Mouse (Mus musculus) embryonic facial prominence, embryonic 14.5 days (tissue): ENCODE data around the gene Tiparp. TPM values are rescaled to one million over a fixed set of nuclear protein-coding genes. Genes with fewer than 3 reads are reported as not detected.
A peak's percentile ranks its signal among the peaks of the same experiment; 100 is the strongest.

Experiments
- ATAC-seq: fragments of 200-750 bp; cut with Nextera tagmentation; 2 replicates; pipeline ENCODE4 v1.8.0; 2017; ENCODE audit warnings: low read depth, moderate number of reproducible peaks, moderate TSS enrichment
- DNase-seq: peaks from one replicate; pipeline ENCODE4 v3.0.0-alpha.2; 2015; ENCODE audit warnings: low spot score
- H3K27ac ChIP-seq: fragments of 300-500 bp; sonication (generic); replicated peaks from 2 replicates; pipeline ENCODE4 v1.5.1; 2014; ENCODE audit warnings: low read depth, mild to moderate bottlenecking, low read length, moderate library complexity
- H3K27me3 ChIP-seq: fragments of 300-500 bp; sonication (generic); replicated peaks from 2 replicates; pipeline ENCODE4 v1.6.1; 2014; ENCODE audit warnings: low read length; ENCODE audit not compliant: control insufficient read depth, insufficient read depth
- H3K36me3 ChIP-seq: fragments of 300-500 bp; sonication (generic); 2 replicates; pipeline ENCODE4 v1.6.1; 2014; ENCODE audit warnings: low read length, mixed read lengths; ENCODE audit not compliant: control insufficient read depth, insufficient read depth
- H3K4me1 ChIP-seq: fragments of 300-500 bp; sonication (generic); 2 replicates; pipeline ENCODE4 v1.6.1; 2014; ENCODE audit warnings: antibody characterized with exemption, low read length; ENCODE audit not compliant: control insufficient read depth, insufficient read depth
- H3K4me2 ChIP-seq: fragments of 300-500 bp; sonication (generic); 2 replicates; pipeline ENCODE4 v1.6.1; 2014; ENCODE audit warnings: low read depth, mild to moderate bottlenecking, low read length, moderate library complexity, mixed read lengths
- H3K4me3 ChIP-seq: fragments of 300-500 bp; sonication (generic); 2 replicates; pipeline ENCODE4 v1.5.1; 2014; ENCODE audit warnings: low read depth, mild to moderate bottlenecking, low read length
- H3K9ac ChIP-seq: fragments of 300-500 bp; sonication (generic); 2 replicates; pipeline ENCODE4 v1.6.1; 2014; ENCODE audit warnings: low read depth, mild to moderate bottlenecking, low read length, moderate library complexity, mixed read lengths
- H3K9me3 ChIP-seq: fragments of 300-500 bp; sonication (generic); 2 replicates; pipeline ENCODE4 v1.6.1; 2016; ENCODE audit warnings: low read length; ENCODE audit not compliant: control insufficient read depth
- WGBS: fragments of 180-500 bp; shearing (Covaris S2); extraction: QIAGEN DNeasy Blood & Tissue Kit; methylation state at CpG from one replicate; pipeline ENCODE4 v1.1.7; 2014; 5-methylcytosine and 5-hydroxymethylcytosine counted together
- polyA plus RNA-seq: library from polyadenylated mRNA; unstranded; fragments of >200 nt; fragmentation: Nextera tagmentation; extraction: Ambion mirVana; gene quantifications from 2 replicates; pipeline ENCODE4 v1.2.1, GENCODE M21; 2014

The Tiparp gene
- polyA plus RNA-seq = 33.2 and 33.9 TPM in 2 replicates

DNA sequence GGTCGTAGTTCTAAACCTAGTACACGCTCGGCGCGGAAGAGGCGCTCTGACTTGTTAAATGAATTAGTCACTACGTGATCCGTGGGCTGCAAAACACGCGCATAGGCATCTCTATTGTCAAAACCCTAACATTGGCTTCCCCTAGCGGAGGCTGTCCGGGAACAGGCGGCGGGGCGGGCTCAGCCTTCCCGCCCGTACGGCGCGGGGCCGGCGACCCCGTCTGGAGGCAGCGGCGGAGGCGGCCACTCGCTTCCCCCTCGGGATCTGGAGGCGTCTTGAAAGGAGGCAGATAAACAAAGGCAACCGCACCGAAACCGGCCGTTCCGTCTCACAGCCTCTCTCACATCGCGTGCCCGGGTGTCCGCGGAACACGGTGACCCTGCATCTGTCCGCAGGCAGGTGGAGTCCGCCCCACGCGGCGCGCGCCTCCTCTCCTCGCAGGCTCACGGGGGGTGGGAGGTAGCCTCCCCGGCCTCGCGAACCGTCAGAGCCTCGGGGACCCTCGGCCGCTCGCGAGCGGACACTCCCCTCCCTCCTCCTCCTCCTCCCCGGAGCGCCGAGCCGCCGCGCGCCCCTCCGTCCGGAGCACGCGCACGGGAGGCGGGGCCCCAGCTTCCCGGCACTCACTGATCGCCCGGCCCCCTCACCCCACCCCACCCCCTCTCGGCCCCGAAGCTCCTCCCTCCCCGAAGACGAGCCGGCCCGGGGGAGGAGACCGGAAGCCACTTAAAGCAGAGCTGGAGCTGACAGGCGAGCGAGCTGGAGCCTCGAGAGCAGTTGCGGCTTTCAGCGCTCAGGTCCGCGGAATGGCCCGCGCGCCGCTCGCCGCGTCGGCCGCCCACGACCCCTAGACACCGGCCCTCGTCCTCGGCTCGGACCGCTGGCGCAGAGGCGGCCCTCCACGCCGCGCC is at the start of gene Tiparp:
Gene Tiparp (plus strand): TSS at position 720 of the 911 bp plus-strand sequence.
- ATAC-seq (peak; percentile 93), DNase-seq (peak; percentile 98)
- no peaks in the 10 kb centered on the region for H3K9me3 ChIP-seq
- peaks cover 12% of the 10 kb centered on the region; the same call in 1 of the 2 replicates for H3K36me3 ChIP-seq
- peak within 1 kb of the TSS; percentile 98 for H3K27ac ChIP-seq
- H3K4me2 ChIP-seq = peak within 1 kb of the TSS; percentile 75
- H3K9ac ChIP-seq = peak within 1 kb of the TSS; percentile 94
- peak within 1 kb of the TSS; percentile 92 for H3K4me3 ChIP-seq
- H3K27me3 ChIP-seq = no peaks in the 10 kb centered on the region
- under 1% methylated on average over 55 of the region's 109 CpGs for WGBS
- no peaks in the 10 kb centered on the region; the same call in 1 of the 2 replicates for H3K4me1 ChIP-seq

- Histone ChIP-seq H3K4me1 (peaks cover 13% of the 10 kb centered on the region), H3K27ac (no peak overlapping the region)
- ATAC-seq = no peak
Measured at GRCm38 (mm10) chr3:65480676-65481075, 47.5 kb upstream of the Tiparp start.

GRCm38 (mm10) chr3:65482266-65482665 is 45.9 kb upstream of the Tiparp start:
- no peak overlapping the region for H3K4me3 ChIP-seq
- no peak overlapping the region for H3K9ac ChIP-seq
- H3K27me3 ChIP-seq = no peaks in the 10 kb centered on the region
- peaks cover 13% of the 10 kb centered on the region for H3K4me1 ChIP-seq
- H3K36me3 ChIP-seq = no peaks in the 10 kb centered on the region
- ATAC-seq (peak; percentile 60; the same call in 1 of the 2 replicates), DNase-seq (peak; percentile 63)
- H3K27ac ChIP-seq = peak overlapping the region; percentile 46
- H3K4me2 ChIP-seq = no peak overlapping the region
- 13% methylated on average over 1 of the region's 1 CpGs for WGBS
- 0 out of 2 replicates have a peak, but pooled peaks cover 5% of the 10 kb centered on the region for H3K9me3 ChIP-seq

More at GRCm38 (mm10) chr3:65480676-65481075, 47.5 kb upstream of the Tiparp start:
- Histone ChIP-seq H3K4me3 (no peak overlapping the region), H3K9ac (no peak overlapping the region), H3K9me3 (0 out of 2 replicates have a peak, but pooled peaks cover 5% of the 10 kb centered on the region), H3K36me3 (no peaks in the 10 kb centered on the region), H3K4me2 (no peak overlapping the region), H3K27me3 (no peaks in the 10 kb centered on the region)
- WGBS = 55% methylated on average over 6 of the region's 6 CpGs
- DNase-seq = peak; percentile 50

- peak; percentile 50; the same call in 1 of the 2 replicates for ATAC-seq
Measured at GRCm38 (mm10) chr3:65482698-65483407, 45.4 kb upstream of the Tiparp start.

GRCm38 (mm10) chr3:65484161-65484733 is 44.0 kb upstream of the Tiparp start:
- peaks cover 13% of the 10 kb centered on the region for H3K4me1 ChIP-seq
- no peak for DNase-seq
- ATAC-seq = no peak
- no peak overlapping the region for H3K27ac ChIP-seq
- no peak overlapping the region for H3K4me3 ChIP-seq
- H3K9me3 ChIP-seq = 0 out of 2 replicates have a peak, but pooled peaks cover 5% of the 10 kb centered on the region
- H3K4me2 ChIP-seq = no peak overlapping the region
- no peak overlapping the region for H3K9ac ChIP-seq
- WGBS = 62% methylated on average over 7 of the region's 7 CpGs
- no peaks in the 10 kb centered on the region for H3K27me3 ChIP-seq
- no peaks in the 10 kb centered on the region for H3K36me3 ChIP-seq

More at GRCm38 (mm10) chr3:65482698-65483407, 45.4 kb upstream of the Tiparp start:
- Histone ChIP-seq H3K4me3 (no peak overlapping the region), H3K4me2 (peak overlapping the region; percentile 3; the same call in 1 of the 2 replicates), H3K27ac (peak overlapping the region; percentile 46; the same call in 1 of the 2 replicates), H3K36me3 (no peaks in the 10 kb centered on the region), H3K9ac (no peak overlapping the region), H3K4me1 (peaks cover 13% of the 10 kb centered on the region), H3K27me3 (no peaks in the 10 kb centered on the region), H3K9me3 (0 out of 2 replicates have a peak, but pooled peaks cover 5% of the 10 kb centered on the region)
- WGBS = 40% methylated on average over 6 of the region's 6 CpGs
- DNase-seq = no peak

DNA sequence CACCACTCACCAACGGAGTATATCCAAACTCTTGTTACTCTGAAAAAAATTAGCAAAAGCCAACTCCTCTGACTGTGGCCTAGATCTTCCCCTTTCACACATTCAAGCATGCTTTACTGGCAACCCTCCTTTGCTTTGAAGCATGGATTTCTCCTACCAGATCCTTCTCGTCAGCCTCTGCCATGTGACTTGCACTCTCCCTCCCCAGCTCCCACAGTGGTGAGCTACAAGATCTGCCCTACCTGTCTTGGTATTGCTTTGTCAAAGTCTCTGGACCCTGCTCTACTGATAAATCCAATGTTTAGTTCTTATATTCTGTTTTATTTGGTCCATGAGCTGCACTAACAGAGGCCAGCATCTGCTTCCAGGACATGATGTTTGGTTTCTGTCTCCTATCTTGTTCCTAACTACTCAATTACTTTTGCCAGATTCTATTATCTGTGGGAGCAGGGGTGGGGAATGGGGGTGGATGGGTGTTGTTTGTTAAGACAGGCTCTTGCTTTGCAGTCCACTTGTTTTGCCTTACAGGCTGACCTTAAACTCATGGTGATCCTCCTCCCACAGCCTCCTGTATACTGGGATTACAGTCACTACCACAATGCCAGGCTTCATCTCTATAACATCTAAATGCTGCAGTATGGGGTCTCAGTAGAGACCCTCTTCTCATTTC is 40.7 kb upstream of the Tiparp start:
- no peaks in the 10 kb centered on the region for H3K36me3 ChIP-seq
- no peak for ATAC-seq
- no peak for DNase-seq
- no peak overlapping the region for H3K9ac ChIP-seq
- peaks cover 8% of the 10 kb centered on the region for H3K4me1 ChIP-seq
- H3K4me3 ChIP-seq = no peak overlapping the region
- no peaks in the 10 kb centered on the region for H3K27me3 ChIP-seq
- no peak overlapping the region for H3K27ac ChIP-seq
- WGBS = 79% methylated on average over 2 of the region's 2 CpGs
- H3K9me3 ChIP-seq = 0 out of 2 replicates have a peak, but pooled peaks cover 5% of the 10 kb centered on the region
- H3K4me2 ChIP-seq = no peak overlapping the region

GRCm38 (mm10) chr3:65488556-65489244 is 39.5 kb upstream of the Tiparp start:
- ATAC-seq (no peak), DNase-seq (no peak)
- 64% methylated on average over 1 of the region's 1 CpGs for WGBS
- Histone ChIP-seq H3K9me3 (0 out of 2 replicates have a peak, but pooled peaks cover 5% of the 10 kb centered on the region), H3K9ac (no peak overlapping the region), H3K36me3 (no peaks in the 10 kb centered on the region), H3K4me2 (no peak overlapping the region), H3K27me3 (no peaks in the 10 kb centered on the region), H3K27ac (no peak overlapping the region), H3K4me3 (no peak overlapping the region), H3K4me1 (no peaks in the 10 kb centered on the region)
